Mouse (Mus musculus) forebrain, postnatal 0 days (tissue): ENCODE results near the gene Tomm7. TPM values are rescaled to one million over a fixed set of nuclear protein-coding genes. Genes with fewer than 3 reads are reported as not detected.

Experiments used
- ATAC-seq: fragments of 200-750 bp; cut with Nextera tagmentation; 2 replicates; pipeline ENCODE4 v1.8.0; 2017; ENCODE audit warnings: mild to moderate bottlenecking, moderate library complexity
- DNase-seq: peaks from one replicate; pipeline ENCODE4 v3.0.0-alpha.2; 2015
- H3K27ac ChIP-seq: fragments of 300-500 bp; sonication (generic); 2 replicates; pipeline ENCODE4 v1.5.1; 2014; ENCODE audit warnings: low read depth, mild to moderate bottlenecking, antibody characterized with exemption, low read length, moderate library complexity, mixed read lengths
- H3K27me3 ChIP-seq: fragments of 300-500 bp; sonication (generic); 2 replicates; pipeline ENCODE4 v1.6.1; 2014; ENCODE audit warnings: mild to moderate bottlenecking, low read length, mixed read lengths; ENCODE audit not compliant: insufficient read depth
- H3K36me3 ChIP-seq: fragments of 300-500 bp; sonication (generic); 2 replicates; pipeline ENCODE4 v1.6.1; 2014; ENCODE audit warnings: mild to moderate bottlenecking, moderate library complexity; ENCODE audit not compliant: insufficient read depth
- H3K4me1 ChIP-seq: fragments of 300-500 bp; sonication (generic); 2 replicates; pipeline ENCODE4 v1.6.1; 2014; ENCODE audit warnings: antibody characterized with exemption; ENCODE audit not compliant: insufficient read depth
- H3K4me2 ChIP-seq: fragments of 300-500 bp; sonication (generic); 2 replicates; pipeline ENCODE4 v1.6.1; 2014; ENCODE audit warnings: low read depth, mild to moderate bottlenecking, moderate library complexity
- H3K4me3 ChIP-seq: fragments of 300-500 bp; sonication (generic); 2 replicates; pipeline ENCODE4 v1.5.1; 2014; ENCODE audit warnings: low read depth, low read length, mixed read lengths
- H3K9ac ChIP-seq: fragments of 300-500 bp; sonication (generic); 2 replicates; pipeline ENCODE4 v1.6.1; 2014; ENCODE audit warnings: mild to moderate bottlenecking
- H3K9me3 ChIP-seq: fragments of 300-500 bp; sonication (generic); 2 replicates; pipeline ENCODE4 v1.6.1; 2016; ENCODE audit warnings: low read length
- CTCF ChIP-seq: sonication (generic); IDR thresholded peaks from 2 replicates; pipeline ENCODE4 v1.5.1; 2016; ENCODE audit warnings: antibody characterized with exemption, control low read depth, low read depth
- WGBS: fragments of 180-500 bp; shearing (Covaris S2); extraction: QIAGEN DNeasy Blood & Tissue Kit; methylation state at CpG from one replicate; pipeline ENCODE4 v1.1.7; 2014; 5-methylcytosine and 5-hydroxymethylcytosine counted together
- polyA plus RNA-seq: library from polyadenylated mRNA; unstranded; fragments of >200 nt; fragmentation: Nextera tagmentation; extraction: Ambion mirVana; gene quantifications from 2 replicates; pipeline ENCODE4 v1.2.1, GENCODE M21; 2015
- total RNA-seq: library from RNA; depleted of rRNA; stranded (reverse); fragments of >200 nt; gene quantifications from 2 replicates; pipeline ENCODE4 v1.2.3, GENCODE M21; 2014

Gene Tomm7
- total and polyA plus RNA-seq, 2 experiments from 2014 or later, result 26.3 to 83.3 TPM

GRCm38 (mm10) chr5:23859896-23860295 lies 15.9 kb upstream of the Tomm7 start:
- ATAC-seq (no peak), DNase-seq (no peak)
- H3K36me3 ChIP-seq, result peaks cover 20% of the 10 kb centered on the region
- H3K4me2 ChIP-seq, result no peak overlapping the region
- H3K4me3 ChIP-seq, result no peak overlapping the region
- no peak overlapping the region for H3K27ac ChIP-seq
- H3K9ac ChIP-seq, result no peak overlapping the region
- no peaks in the 10 kb centered on the region for H3K9me3 ChIP-seq
- TF ChIP-seq CTCF, result no peak
- no peaks in the 10 kb centered on the region for H3K27me3 ChIP-seq
- no peaks in the 10 kb centered on the region for H3K4me1 ChIP-seq
- 84% methylated on average over 5 of the region's 5 CpGs for WGBS

DNA sequence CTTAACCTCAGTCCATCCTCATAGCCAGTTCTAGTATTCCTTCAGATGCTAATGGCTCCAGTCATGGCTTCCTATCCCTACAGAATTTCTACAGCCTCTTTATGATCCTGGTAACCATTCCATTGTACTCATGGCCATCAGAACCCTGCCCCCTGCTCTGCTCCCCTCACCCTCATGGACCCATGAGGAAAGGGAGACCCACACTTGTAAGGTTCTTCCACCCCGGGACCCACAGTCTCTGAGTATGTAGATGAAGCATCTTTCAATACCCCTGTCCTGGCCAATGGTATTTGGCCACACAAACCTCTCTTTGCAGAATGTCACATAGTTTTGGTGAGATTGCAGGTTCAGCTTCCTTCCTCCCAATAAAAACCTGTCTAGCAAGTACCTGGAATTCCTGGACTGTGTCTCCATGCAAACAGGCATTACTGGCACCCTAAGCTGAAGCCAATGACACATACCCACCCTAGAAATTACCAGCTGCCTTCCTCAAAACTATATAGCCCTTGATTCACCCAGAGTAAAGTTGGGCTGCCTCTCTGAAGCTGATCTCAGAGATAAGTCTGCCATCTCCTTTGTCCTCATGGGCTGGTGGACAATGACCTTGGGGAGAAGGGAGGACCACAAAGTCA lies 15.2 kb upstream of the Tomm7 start:
- no peak overlapping the region for H3K27ac ChIP-seq
- ATAC-seq (no peak), DNase-seq (no peak)
- H3K4me3 ChIP-seq, result no peak overlapping the region
- H3K36me3 ChIP-seq, result peaks cover 26% of the 10 kb centered on the region
- H3K9me3 ChIP-seq, result no peaks in the 10 kb centered on the region
- TF ChIP-seq CTCF, result no peak
- WGBS, result 91% methylated on average over 1 of the region's 1 CpGs
- H3K4me1 ChIP-seq, result no peaks in the 10 kb centered on the region
- no peak overlapping the region for H3K4me2 ChIP-seq
- no peaks in the 10 kb centered on the region for H3K27me3 ChIP-seq
- no peak overlapping the region for H3K9ac ChIP-seq

DNA sequence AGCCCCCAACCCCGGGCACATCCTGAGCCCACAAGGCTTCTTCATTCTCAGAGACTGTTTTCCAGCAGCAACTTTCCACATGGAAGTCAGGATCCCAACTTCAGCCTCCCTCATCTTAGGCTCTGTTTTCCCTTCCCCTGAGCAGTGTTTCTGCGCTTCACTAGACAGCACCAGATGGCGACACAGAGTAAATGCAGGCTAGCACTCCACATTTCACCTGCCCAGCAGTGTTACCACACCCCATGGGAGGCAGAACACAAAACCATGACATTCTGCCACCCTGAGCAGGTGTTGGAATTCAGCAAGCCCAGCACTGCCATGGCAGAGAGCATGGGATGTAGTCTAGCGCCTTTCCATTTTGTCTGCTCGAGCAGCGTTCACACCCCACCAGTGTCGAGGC lies 14.7 kb upstream of the Tomm7 start:
- Histone ChIP-seq H3K9me3 (no peaks in the 10 kb centered on the region), H3K27ac (no peak overlapping the region), H3K4me3 (no peak overlapping the region), H3K36me3 (peaks cover 31% of the 10 kb centered on the region), H3K9ac (no peak overlapping the region), H3K27me3 (no peaks in the 10 kb centered on the region), H3K4me2 (no peak overlapping the region), H3K4me1 (no peaks in the 10 kb centered on the region)
- DNase-seq (peak; percentile 13), ATAC-seq (no peak)
- 73% methylated on average over 7 of the region's 7 CpGs for WGBS
- TF ChIP-seq CTCF, result peak; percentile 57

DNA sequence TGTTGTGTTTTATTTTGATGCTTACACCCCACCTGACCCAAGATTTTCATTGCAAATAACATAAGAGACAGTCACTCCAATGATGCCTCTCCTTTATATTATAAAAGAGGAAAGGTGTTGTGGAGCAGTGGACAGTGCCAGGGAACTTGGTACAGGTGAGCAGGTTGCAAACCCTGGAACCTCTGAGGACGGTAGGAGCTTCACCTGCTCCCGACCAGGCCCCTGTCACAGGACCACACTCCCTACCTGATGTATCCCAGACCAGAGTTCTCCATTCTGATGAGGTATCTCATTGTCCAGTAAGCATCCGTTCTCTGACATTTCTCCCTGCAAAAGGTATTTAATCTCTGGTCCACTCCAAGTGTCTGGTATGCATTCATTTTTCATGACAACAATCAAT lies 14.0 kb upstream of the Tomm7 start:
- Histone ChIP-seq H3K4me2 (no peak overlapping the region), H3K9ac (no peak overlapping the region), H3K27me3 (no peaks in the 10 kb centered on the region), H3K4me3 (no peak overlapping the region), H3K27ac (no peak overlapping the region), H3K4me1 (no peaks in the 10 kb centered on the region), H3K9me3 (no peaks in the 10 kb centered on the region), H3K36me3 (peaks cover 35% of the 10 kb centered on the region)
- WGBS, result 87% methylated on average over 3 of the region's 3 CpGs
- no peak for TF ChIP-seq CTCF
- DNase-seq (no peak), ATAC-seq (no peak)

- Histone ChIP-seq H3K4me2 (no peak overlapping the region), H3K9me3 (no peaks in the 10 kb centered on the region), H3K9ac (no peak overlapping the region), H3K36me3 (peaks cover 35% of the 10 kb centered on the region), H3K27me3 (no peaks in the 10 kb centered on the region), H3K27ac (no peak overlapping the region), H3K4me3 (no peak overlapping the region), H3K4me1 (no peaks in the 10 kb centered on the region)
- no peak for DNase-seq
- no peak for TF ChIP-seq CTCF
- no peak for ATAC-seq
Measured at GRCm38 (mm10) chr5:23857189-23857588, 13.2 kb upstream of the Tomm7 start.

GRCm38 (mm10) chr5:23856164-23856563 lies 12.2 kb upstream of the Tomm7 start:
- WGBS, result 100% methylated on average over 1 of the region's 1 CpGs
- Histone ChIP-seq H3K36me3 (peaks cover 35% of the 10 kb centered on the region), H3K27ac (no peak overlapping the region), H3K4me2 (no peak overlapping the region), H3K9me3 (no peaks in the 10 kb centered on the region), H3K9ac (no peak overlapping the region), H3K27me3 (no peaks in the 10 kb centered on the region), H3K4me3 (no peak overlapping the region), H3K4me1 (no peaks in the 10 kb centered on the region)
- no peak for DNase-seq
- no peak for ATAC-seq
- TF ChIP-seq CTCF, result no peak

GRCm38 (mm10) chr5:23855484-23855883 lies 11.5 kb upstream of the Tomm7 start:
- DNase-seq (no peak), ATAC-seq (no peak)
- Histone ChIP-seq H3K4me2 (no peak overlapping the region), H3K27me3 (no peaks in the 10 kb centered on the region), H3K4me1 (no peaks in the 10 kb centered on the region), H3K36me3 (peaks cover 31% of the 10 kb centered on the region), H3K9ac (no peak overlapping the region), H3K4me3 (no peak overlapping the region), H3K9me3 (no peaks in the 10 kb centered on the region), H3K27ac (no peak overlapping the region)
- TF ChIP-seq CTCF, result no peak
- 94% methylated on average over 6 of the region's 6 CpGs for WGBS
